Mouse (Mus musculus): Measurements from ENCODE around the gene Hist1h3a. TPM values are rescaled to one million over a fixed set of nuclear protein-coding genes. Genes with fewer than 3 reads are reported as not detected.
"Not testable (repeated sequence)": the region's sequence is repeated elsewhere in the genome, so short reads cannot be mapped to it uniquely, and the experiment has no call there.

Hist1h3a gene
- 4.6 and 5.1 TPM in 2 replicates for polyA plus RNA-seq (2016; fragmentation: Nextera tagmentation; extraction: Ambion mirVana)

- not testable (repeated sequence) for H3K27me3 ChIP-seq, H3K36me3 ChIP-seq, H3K9me3 ChIP-seq
- Histone ChIP-seq H3K9ac (replicated peaks) (peak within 1 kb of the TSS; percentile 41), H3K27ac (replicated peaks) (peak within 1 kb of the TSS; percentile 90), H3K4me3 (peak within 1 kb of the TSS; percentile 58), H3K4me2 (replicated peaks) (peak within 1 kb of the TSS; percentile 73), H3K4me1 (peaks cover 32% of the 10 kb centered on the region)
- WGBS, result under 1% methylated on average over 27 of the region's 52 CpGs
- peak; percentile 69 for ATAC-seq (ENCODE audit: low FRiP score, low read depth)
Observed at GRCm38 (mm10) chr13:23761871-23762821, at the start of gene Hist1h3a. Gene Hist1h3a (minus strand): TSS chr13:23762386.

GRCm38 (mm10) chr13:23806422-23807052, 44.4 kb upstream of the Hist1h3a start, which contains the start of gene Slc17a2:
Gene Slc17a2 (plus strand): TSS chr13:23806993.
- H3K4me3 ChIP-seq, result no peak within 1 kb of the TSS
- H3K9ac ChIP-seq (replicated peaks), result no peak within 1 kb of the TSS
- no peaks in the 10 kb centered on the region for H3K9me3 ChIP-seq
- ATAC-seq (ENCODE audit: low FRiP score, low read depth), result no peak
- H3K4me1 ChIP-seq, result no peaks in the 10 kb centered on the region
- H3K36me3 ChIP-seq, result no peaks in the 10 kb centered on the region
- no peaks in the 10 kb centered on the region for H3K27me3 ChIP-seq
- H3K27ac ChIP-seq (replicated peaks), result no peak within 1 kb of the TSS
- H3K4me2 ChIP-seq (replicated peaks), result no peak within 1 kb of the TSS
- WGBS, result 90% methylated on average over 15 of the region's 15 CpGs

- ATAC-seq (ENCODE audit: low FRiP score, low read depth), result no peak
- no peaks in the 10 kb centered on the region for H3K9me3 ChIP-seq
- H3K27me3 ChIP-seq, result no peaks in the 10 kb centered on the region
- no peaks in the 10 kb centered on the region for H3K36me3 ChIP-seq
- no peak overlapping the region for H3K4me3 ChIP-seq
- 86% methylated on average over 2 of the region's 2 CpGs for WGBS
- H3K4me2 ChIP-seq (replicated peaks), result no peak overlapping the region
- H3K27ac ChIP-seq (replicated peaks), result no peak overlapping the region
- H3K4me1 ChIP-seq, result no peaks in the 10 kb centered on the region
- H3K9ac ChIP-seq (replicated peaks), result no peak overlapping the region
Observed at GRCm38 (mm10) chr13:23804532-23804931, 42.3 kb upstream of the Hist1h3a start.

GRCm38 (mm10) chr13:23799405-23799804, 37.2 kb upstream of the Hist1h3a start:
- Histone ChIP-seq H3K36me3 (no peaks in the 10 kb centered on the region), H3K9me3 (no peaks in the 10 kb centered on the region), H3K4me3 (no peak overlapping the region), H3K4me1 (no peaks in the 10 kb centered on the region), H3K9ac (replicated peaks) (no peak overlapping the region), H3K4me2 (replicated peaks) (no peak overlapping the region), H3K27me3 (no peaks in the 10 kb centered on the region), H3K27ac (replicated peaks) (no peak overlapping the region)
- WGBS, result 80% methylated on average over 5 of the region's 5 CpGs
- no peak for ATAC-seq (ENCODE audit: low FRiP score, low read depth)

- no peaks in the 10 kb centered on the region for H3K9me3 ChIP-seq
- no peak for ATAC-seq (ENCODE audit: low FRiP score, low read depth)
- no peak overlapping the region for H3K27ac ChIP-seq (replicated peaks)
- H3K36me3 ChIP-seq, result no peaks in the 10 kb centered on the region
- no peak overlapping the region for H3K4me3 ChIP-seq
- no peak overlapping the region for H3K4me2 ChIP-seq (replicated peaks)
- no peaks in the 10 kb centered on the region for H3K4me1 ChIP-seq
- H3K27me3 ChIP-seq, result no peaks in the 10 kb centered on the region
- no peak overlapping the region for H3K9ac ChIP-seq (replicated peaks)
- WGBS, result 45% methylated on average over 2 of the region's 2 CpGs
Observed at GRCm38 (mm10) chr13:23792520-23792919, 30.3 kb upstream of the Hist1h3a start.

- Histone ChIP-seq H3K36me3 (no peaks in the 10 kb centered on the region), H3K27ac (replicated peaks) (no peak overlapping the region), H3K4me1 (no peaks in the 10 kb centered on the region), H3K4me2 (replicated peaks) (no peak overlapping the region), H3K9ac (replicated peaks) (no peak overlapping the region), H3K9me3 (no peaks in the 10 kb centered on the region), H3K4me3 (no peak overlapping the region), H3K27me3 (no peaks in the 10 kb centered on the region)
- WGBS, result 87% methylated on average over 4 of the region's 4 CpGs
- no peak for ATAC-seq (ENCODE audit: low FRiP score, low read depth)
Observed at GRCm38 (mm10) chr13:23779025-23779424, 16.8 kb upstream of the Hist1h3a start.

GRCm38 (mm10) chr13:23778339-23778738, 16.2 kb upstream of the Hist1h3a start:
- Histone ChIP-seq H3K9me3 (no peaks in the 10 kb centered on the region), H3K9ac (replicated peaks) (no peak overlapping the region), H3K4me2 (replicated peaks) (no peak overlapping the region), H3K36me3 (no peaks in the 10 kb centered on the region), H3K4me3 (no peak overlapping the region), H3K27ac (replicated peaks) (no peak overlapping the region), H3K27me3 (no peaks in the 10 kb centered on the region), H3K4me1 (no peaks in the 10 kb centered on the region)
- WGBS, result 94% methylated on average over 7 of the region's 7 CpGs
- ATAC-seq (ENCODE audit: low FRiP score, low read depth), result no peak

GRCm38 (mm10) chr13:23772561-23773313, 10.6 kb upstream of the Hist1h3a start:
- Histone ChIP-seq H3K4me2 (replicated peaks) (peak overlapping the region; percentile 40), H3K27me3 (no peaks in the 10 kb centered on the region), H3K9me3 (no peaks in the 10 kb centered on the region), H3K9ac (replicated peaks) (no peak overlapping the region), H3K4me3 (no peak overlapping the region), H3K4me1 (peaks cover 4% of the 10 kb centered on the region), H3K36me3 (no peaks in the 10 kb centered on the region), H3K27ac (replicated peaks) (no peak overlapping the region)
- 20% methylated on average over 21 of the region's 21 CpGs for WGBS
- ATAC-seq (ENCODE audit: low FRiP score, low read depth), result peak; percentile 96

GRCm38 (mm10) chr13:23769613-23770012, 7.4 kb upstream of the Hist1h3a start, which contains the start of gene Trim38:
Gene Trim38 (plus strand): TSS chr13:23769913.
- not testable (repeated sequence) for H3K4me1 ChIP-seq; H3K9ac ChIP-seq (replicated peaks); H3K9me3 ChIP-seq; H3K27me3 ChIP-seq; H3K27ac ChIP-seq (replicated peaks); H3K4me2 ChIP-seq (replicated peaks); ATAC-seq (ENCODE audit: low FRiP score, low read depth); H3K4me3 ChIP-seq; H3K36me3 ChIP-seq
- 86% methylated on average over 2 of the region's 2 CpGs for WGBS

- H3K36me3 ChIP-seq, result no peaks in the 10 kb centered on the region
- ATAC-seq (ENCODE audit: low FRiP score, low read depth), result no peak
- H3K9ac ChIP-seq (replicated peaks), result no peak overlapping the region
- H3K4me1 ChIP-seq, result peaks cover 12% of the 10 kb centered on the region
- no peaks in the 10 kb centered on the region for H3K27me3 ChIP-seq
- H3K9me3 ChIP-seq, result no peaks in the 10 kb centered on the region
- no peak overlapping the region for H3K4me3 ChIP-seq
- H3K4me2 ChIP-seq (replicated peaks), result no peak overlapping the region
- H3K27ac ChIP-seq (replicated peaks), result no peak overlapping the region
- 31% methylated on average over 5 of the region's 5 CpGs for WGBS
Observed at GRCm38 (mm10) chr13:23768834-23769397, 6.7 kb upstream of the Hist1h3a start.

- Histone ChIP-seq H3K4me2 (replicated peaks) (no peak overlapping the region), H3K27ac (replicated peaks) (no peak overlapping the region), H3K36me3 (no peaks in the 10 kb centered on the region), H3K4me1 (peaks cover 15% of the 10 kb centered on the region), H3K9me3 (no peaks in the 10 kb centered on the region), H3K4me3 (no peak overlapping the region), H3K9ac (replicated peaks) (no peak overlapping the region), H3K27me3 (no peaks in the 10 kb centered on the region)
- no peak for ATAC-seq (ENCODE audit: low FRiP score, low read depth)
Observed at GRCm38 (mm10) chr13:23766772-23767171, 4.6 kb upstream of the Hist1h3a start.

Data from midbrain, embryonic 12.5 days (tissue).